Comparison of ENCODE assay signal across 25 mouse cellular contexts in genomic region chr4:58133610-58134309, GRCm38 (mm10).
DNase-seq lines count a peak whose midpoint lies in the region; ATAC-seq lines count a peak whose summit lies in the region.
"Had no signal": no experiment of that assay in that cellular context is flagged by ENCODE, and none has a peak within 500 bp of the region (broad histone marks: within the 10 kb centered on the region; RNA-seq: fewer than 3 reads in every experiment).

No protein-coding gene starts in this region.

- no peak overlapping the region for H3K4me3 ChIP-seq in forebrain, embryonic 15.5 days
- no peak overlapping the region for H3K4me3 ChIP-seq in forebrain, embryonic 11.5 days (ENCODE audit: low read depth, low read length)
- no peak overlapping the region for H3K4me3 ChIP-seq in lung, embryonic 15.5 days
- H3K4me3 ChIP-seq in forebrain, embryonic 16.5 days (replicated peaks; ENCODE audit: low read length) = no peak overlapping the region
- H3K4me3 ChIP-seq: embryonic facial prominence, embryonic 15.5 days; limb, embryonic 13.5 days; liver, embryonic 12.5 days; midbrain, embryonic 15.5 days; myocyte had no signal

- no peak for DNase-seq in forebrain, embryonic 11.5 days (ENCODE audit: low spot score)
- no peak for DNase-seq in lung, postnatal 14 days
- peak; percentile 25 for DNase-seq in Muller cell, postnatal 12 days (ENCODE audit: inconsistent ontology term)
- no peak for DNase-seq in urinary bladder, adult 18-20 months (ENCODE audit: low spot score in 2 of 2)
- DNase-seq in adrenal gland, adult (ENCODE audit: inconsistent age in 2 of 2, low spot score in 1 of 2) = no peak
- DNase-seq: adrenal gland, postnatal 10 days; cerebellum, adult 2 months; cerebellum, postnatal 25 days; gastrocnemius, postnatal 25 days; kidney, adult 18-20 months; kidney, postnatal 4 days; lung, adult 2 months; thymus, adult 18-20 months; thymus, postnatal 36 days had no signal

- H3K27ac ChIP-seq in forebrain, embryonic 15.5 days (replicated peaks) = no peak overlapping the region
- no peak overlapping the region for H3K27ac ChIP-seq in forebrain, embryonic 11.5 days (ENCODE audit: low read depth, low read length)
- H3K27ac ChIP-seq in lung, embryonic 15.5 days = no peak overlapping the region
- no peak overlapping the region for H3K27ac ChIP-seq in forebrain, embryonic 16.5 days (ENCODE audit: low read length)
- H3K27ac ChIP-seq: embryonic facial prominence, embryonic 15.5 days; limb, embryonic 13.5 days; liver, embryonic 12.5 days; midbrain, embryonic 15.5 days had no signal

- H3K36me3 ChIP-seq in forebrain, embryonic 15.5 days = no peaks in the 10 kb centered on the region
- no peaks in the 10 kb centered on the region for H3K36me3 ChIP-seq in forebrain, embryonic 11.5 days (ENCODE audit: control insufficient read depth, insufficient read depth, low read length)
- peaks cover 16% of the 10 kb centered on the region; the same call in 1 of the 2 replicates for H3K36me3 ChIP-seq in lung, embryonic 15.5 days
- H3K36me3 ChIP-seq in forebrain, embryonic 16.5 days (ENCODE audit: control insufficient read depth, insufficient read depth) = no peaks in the 10 kb centered on the region
- H3K36me3 ChIP-seq: G1E; limb, embryonic 13.5 days; liver, embryonic 12.5 days; midbrain, embryonic 15.5 days had no signal

- ATAC-seq in forebrain, embryonic 15.5 days (replicated peaks) = peak; percentile 53; the same call in 1 of the 2 replicates
- no peak for ATAC-seq in forebrain, embryonic 11.5 days (replicated peaks; ENCODE audit: low FRiP score)
- peak; percentile 52; the same call in 1 of the 2 replicates for ATAC-seq in lung, embryonic 15.5 days (ENCODE audit: borderline replicate concordance, extremely low read depth, low FRiP score, low TSS enrichment)
- ATAC-seq in forebrain, embryonic 16.5 days = peak; percentile 72
- ATAC-seq: inflammation-experienced regulatory T-cells, adult 6 months; liver, embryonic 12.5 days; midbrain, embryonic 15.5 days had no signal

- no peak overlapping the region for H3K4me2 ChIP-seq in forebrain, embryonic 15.5 days (replicated peaks)
- no peak overlapping the region for H3K4me2 ChIP-seq in forebrain, embryonic 11.5 days (ENCODE audit: low read depth, low read length, severe bottlenecking)
- no peak overlapping the region for H3K4me2 ChIP-seq in lung, embryonic 15.5 days
- H3K4me2 ChIP-seq in forebrain, embryonic 16.5 days (ENCODE audit: low read length) = no peak overlapping the region
- H3K4me2 ChIP-seq: embryonic facial prominence, embryonic 15.5 days; limb, embryonic 13.5 days; liver, embryonic 12.5 days; midbrain, embryonic 15.5 days had no signal

- H3K27me3 ChIP-seq in forebrain, embryonic 15.5 days = peaks cover 24% of the 10 kb centered on the region
- H3K27me3 ChIP-seq in forebrain, embryonic 11.5 days (ENCODE audit: control insufficient read depth, insufficient read depth, low read length) = no peaks in the 10 kb centered on the region
- no peaks in the 10 kb centered on the region for H3K27me3 ChIP-seq in lung, embryonic 15.5 days
- peaks cover 8% of the 10 kb centered on the region for H3K27me3 ChIP-seq in forebrain, embryonic 16.5 days (replicated peaks; ENCODE audit: control insufficient read depth, insufficient read depth, low read length)
- H3K27me3 ChIP-seq: CH12.LX; embryonic facial prominence, embryonic 15.5 days; limb, embryonic 13.5 days; midbrain, embryonic 15.5 days had no signal

- 0 out of 2 replicates have a peak, but pooled peaks cover 6% of the 10 kb centered on the region for H3K4me1 ChIP-seq in forebrain, embryonic 15.5 days
- no peaks in the 10 kb centered on the region for H3K4me1 ChIP-seq in forebrain, embryonic 11.5 days (replicated peaks; ENCODE audit: control insufficient read depth, insufficient read depth, low read length)
- H3K4me1 ChIP-seq in lung, embryonic 15.5 days = no peaks in the 10 kb centered on the region
- H3K4me1 ChIP-seq in forebrain, embryonic 16.5 days (replicated peaks; ENCODE audit: control insufficient read depth, insufficient read depth, low read length) = peaks cover 3% of the 10 kb centered on the region
- H3K4me1 ChIP-seq: embryonic facial prominence, embryonic 15.5 days; limb, embryonic 13.5 days; liver, embryonic 12.5 days; midbrain, embryonic 15.5 days had no signal

- no peak overlapping the region for H3K9ac ChIP-seq in forebrain, embryonic 15.5 days (replicated peaks)
- H3K9ac ChIP-seq in forebrain, embryonic 11.5 days (ENCODE audit: low read length) = no peak overlapping the region
- H3K9ac ChIP-seq in lung, embryonic 15.5 days = no peak overlapping the region
- H3K9ac ChIP-seq in forebrain, embryonic 16.5 days (replicated peaks; ENCODE audit: low read depth, low read length) = no peak overlapping the region
- H3K9ac ChIP-seq: embryonic facial prominence, embryonic 15.5 days; limb, embryonic 13.5 days; liver, embryonic 12.5 days; midbrain, embryonic 15.5 days had no signal

- H3K9me3 ChIP-seq in forebrain, embryonic 15.5 days = no peaks in the 10 kb centered on the region
- H3K9me3 ChIP-seq in forebrain, embryonic 11.5 days (ENCODE audit: control insufficient read depth, low read length) = no peaks in the 10 kb centered on the region
- H3K9me3 ChIP-seq in lung, embryonic 15.5 days = no peaks in the 10 kb centered on the region
- no peaks in the 10 kb centered on the region for H3K9me3 ChIP-seq in forebrain, embryonic 16.5 days (ENCODE audit: control insufficient read depth, low read length)
- H3K9me3 ChIP-seq: embryonic facial prominence, embryonic 15.5 days; limb, embryonic 13.5 days; liver, embryonic 12.5 days; midbrain, embryonic 15.5 days had no signal

- 9% methylated on average over 1 of the region's 1 CpGs for whole genome bisulfite sequencing in forebrain, embryonic 15.5 days
- WGBS in forebrain, embryonic 11.5 days = 19% methylated on average over 1 of the region's 1 CpGs
- 35% methylated on average over 1 of the region's 1 CpGs for WGBS in lung, embryonic 15.5 days
- 9% methylated on average over 1 of the region's 1 CpGs for WGBS in forebrain, embryonic 16.5 days
